Mouse (Mus musculus) embryo, embryonic 10.5 days (tissue): ENCODE results near the gene Pde1c.

Experiments used
- DNase-seq: peaks from one replicate; pipeline ENCODE4 v3.0.0-alpha.2; 2015; ENCODE audit warnings: low spot score

Pde1c gene

DNA sequence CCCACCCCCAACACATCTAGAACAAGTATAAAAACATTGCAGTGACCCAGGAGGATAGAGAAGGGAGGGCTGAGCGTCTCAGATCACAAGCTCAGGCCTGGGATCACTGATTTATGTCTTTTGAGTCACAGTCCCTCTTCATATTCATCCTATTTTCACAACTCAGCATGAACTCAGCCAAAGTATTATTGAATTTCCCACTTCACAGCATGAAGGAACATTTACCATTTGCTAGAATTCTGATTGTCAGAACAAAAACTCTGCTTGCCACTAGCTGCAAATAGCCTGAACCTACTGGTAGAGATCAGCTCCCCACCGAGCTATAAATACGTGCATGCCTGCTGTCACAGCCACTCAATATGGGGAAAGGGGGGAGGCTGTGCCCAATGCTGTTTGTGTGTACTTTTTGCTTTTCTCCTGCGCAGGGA, 492.5 kb downstream of the Pde1c start:
- DNase-seq, result peak; percentile 29

DNA sequence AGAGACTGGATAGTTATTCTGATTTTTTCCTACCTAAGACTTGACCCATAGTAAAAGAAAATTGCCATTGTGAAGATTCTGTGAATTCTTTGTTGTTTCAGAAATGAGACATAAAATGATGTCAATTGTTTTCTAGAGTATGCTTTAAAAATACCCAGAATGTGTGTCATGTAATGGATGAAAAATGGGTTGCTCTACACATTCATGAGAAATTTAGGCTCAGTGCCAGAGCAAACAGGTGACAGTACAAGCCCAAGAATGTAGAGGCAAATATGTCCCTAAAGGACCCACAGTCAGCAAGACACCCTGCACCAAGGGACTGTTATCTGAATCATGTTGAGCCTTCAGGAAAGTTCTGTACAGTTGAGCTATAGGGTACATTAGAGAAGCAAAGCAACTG, 500.4 kb downstream of the Pde1c start:
- DNase-seq, result no peak

DNA sequence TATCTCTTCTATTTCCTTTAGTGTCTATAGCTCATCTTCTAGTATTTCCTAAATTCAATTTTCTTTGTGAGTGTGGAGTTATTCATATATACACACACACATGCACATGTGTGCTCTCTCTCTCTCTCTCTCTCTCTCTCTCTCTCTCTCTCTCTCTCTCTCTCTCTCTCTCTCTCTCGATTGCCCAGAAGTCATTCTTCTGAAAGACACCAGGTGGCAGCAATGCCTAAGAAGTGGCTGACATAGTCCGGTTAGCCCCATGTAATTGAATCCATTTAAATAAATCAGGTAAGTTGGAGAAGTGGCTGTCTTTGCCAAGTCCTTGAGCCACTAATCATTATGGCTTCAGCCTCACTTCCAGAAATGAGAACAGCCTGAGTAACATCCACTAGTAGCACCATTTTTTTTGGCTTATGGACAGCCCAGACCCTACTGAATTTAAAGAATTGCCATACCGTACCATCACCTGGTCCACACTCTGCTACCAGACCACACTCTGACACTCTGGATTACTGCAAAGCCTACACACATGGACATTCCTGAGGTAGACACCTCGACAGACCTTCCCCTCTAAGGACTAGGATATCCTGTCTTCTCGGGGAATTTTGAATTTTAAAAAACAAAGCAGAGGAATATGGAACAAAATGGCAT, 502.1 kb downstream of the Pde1c start:
- peak; percentile 71 for DNase-seq

DNA sequence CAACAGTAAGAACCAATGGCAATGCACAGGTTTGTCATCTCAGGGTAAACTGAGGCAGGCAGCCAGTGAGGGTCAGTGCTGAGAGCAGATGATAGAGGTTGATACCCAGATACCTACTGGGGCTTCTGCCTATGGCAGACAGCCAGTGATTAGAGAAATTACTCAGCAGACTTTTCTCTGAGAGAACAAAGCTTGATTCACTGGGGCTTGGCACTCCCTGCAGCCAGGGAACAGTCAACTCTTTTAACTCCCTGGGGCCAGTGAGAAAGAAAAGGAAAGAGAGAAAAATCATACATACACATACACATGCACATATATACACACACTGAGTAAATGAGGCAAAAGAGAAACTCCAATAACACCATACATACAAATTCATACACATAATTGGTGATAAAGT, 505.2 kb downstream of the Pde1c start:
- no peak for DNase-seq

DNA sequence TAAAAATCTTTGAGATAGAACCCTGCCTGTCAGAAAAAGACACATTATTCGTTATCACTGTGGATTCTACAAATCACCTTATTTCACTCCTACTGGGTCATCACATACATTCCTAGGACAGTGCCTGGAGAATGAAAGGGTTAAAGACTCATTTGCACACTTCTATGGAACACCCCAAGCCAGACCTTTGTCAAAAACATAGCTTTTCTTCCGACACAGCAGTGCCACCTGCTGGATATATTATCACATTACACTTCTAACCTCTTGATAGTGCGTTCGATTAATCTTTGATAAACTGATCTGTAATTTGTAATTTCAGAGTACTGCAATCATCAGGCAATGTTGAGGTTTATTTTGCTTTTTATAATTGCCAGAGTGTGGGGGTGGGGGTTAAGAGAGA, 519.8 kb downstream of the Pde1c start:
- DNase-seq, result peak; percentile 83

DNA sequence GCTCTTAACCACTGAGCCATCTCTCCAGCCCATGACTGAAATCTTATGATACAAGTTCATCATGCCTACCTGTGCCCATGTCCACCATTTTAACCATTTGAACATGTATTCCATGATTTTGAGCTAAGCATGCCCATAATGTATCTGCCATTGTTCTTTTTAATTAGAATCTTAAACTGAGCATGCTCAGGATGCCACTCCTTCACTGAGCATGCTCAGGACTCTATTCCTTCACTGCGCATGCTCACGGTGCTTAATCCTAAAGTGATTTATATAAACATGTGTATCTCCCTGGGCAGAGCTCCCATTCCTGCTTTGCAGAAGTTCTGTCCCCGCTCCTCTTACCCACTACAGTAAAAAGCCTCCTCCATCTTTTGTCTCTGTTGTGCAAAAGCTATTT, 520.3 kb downstream of the Pde1c start:
- DNase-seq, result no peak

DNA sequence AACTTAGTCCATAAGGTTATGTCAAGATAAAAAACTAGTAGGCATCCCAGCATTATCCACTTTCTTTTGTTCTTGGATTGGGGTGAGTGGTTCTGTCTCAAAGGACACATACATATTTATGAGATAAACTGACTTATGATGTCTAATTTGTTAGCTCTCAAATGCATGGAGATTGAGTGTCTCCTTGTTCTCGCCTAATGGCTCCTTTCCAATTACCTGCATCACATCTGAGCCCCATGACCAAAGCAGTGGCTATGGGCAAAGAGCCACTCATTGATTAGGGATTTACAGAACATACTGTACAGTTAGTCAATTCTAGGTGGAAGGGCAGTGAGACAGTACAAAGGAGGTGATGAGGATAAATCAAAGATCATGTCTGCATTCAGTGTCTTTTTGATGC, 524.2 kb downstream of the Pde1c start:
- peak; percentile 15 for DNase-seq

DNA sequence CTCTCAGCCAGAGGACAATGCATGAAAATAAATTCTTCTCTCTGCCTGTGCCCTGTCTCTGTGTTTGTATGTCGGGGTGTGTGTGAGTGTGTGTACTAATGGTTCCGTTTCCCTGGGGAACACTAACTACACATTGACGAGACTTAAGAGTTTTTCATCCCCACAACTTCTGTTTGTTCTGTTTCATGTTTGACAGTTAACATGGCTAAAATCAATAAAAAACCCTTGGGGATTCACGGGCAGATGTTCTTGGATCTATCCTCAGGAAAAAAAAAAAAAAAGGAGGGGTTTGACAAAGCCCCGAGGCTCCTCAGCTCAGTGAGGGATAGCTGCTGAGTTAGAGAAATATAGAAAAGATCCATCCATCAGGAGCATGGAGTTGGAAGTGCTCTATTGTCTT, 524.6 kb downstream of the Pde1c start:
- DNase-seq, result peak; percentile 22

DNA sequence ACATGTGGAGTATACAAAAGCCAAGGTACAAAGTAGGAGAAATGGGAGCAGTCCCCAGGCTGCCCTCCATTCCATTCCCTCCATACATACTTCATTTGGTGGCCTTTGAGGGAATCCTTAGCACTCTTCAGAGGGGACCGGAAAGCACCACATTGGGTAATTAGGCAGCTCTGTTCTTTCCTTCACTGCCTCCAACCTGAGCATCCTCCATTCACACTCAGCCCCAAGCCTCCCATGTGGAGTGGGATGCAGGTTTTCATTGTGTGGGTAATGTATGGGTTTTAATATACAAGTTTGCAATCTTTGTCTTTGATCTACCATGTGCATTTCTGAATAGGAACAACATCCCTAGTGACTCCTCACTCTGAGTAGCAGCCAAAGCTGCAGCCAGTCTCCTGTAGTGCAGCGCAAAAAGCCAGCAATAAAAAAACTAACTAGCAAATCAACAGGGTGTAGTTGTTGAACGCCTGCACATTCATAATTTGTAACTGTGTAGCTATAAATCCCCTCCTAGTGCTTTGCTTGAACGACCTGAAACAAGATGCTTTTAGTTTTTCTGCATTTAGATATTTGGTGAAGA, 529.3 kb downstream of the Pde1c start:
- no peak for DNase-seq

DNA sequence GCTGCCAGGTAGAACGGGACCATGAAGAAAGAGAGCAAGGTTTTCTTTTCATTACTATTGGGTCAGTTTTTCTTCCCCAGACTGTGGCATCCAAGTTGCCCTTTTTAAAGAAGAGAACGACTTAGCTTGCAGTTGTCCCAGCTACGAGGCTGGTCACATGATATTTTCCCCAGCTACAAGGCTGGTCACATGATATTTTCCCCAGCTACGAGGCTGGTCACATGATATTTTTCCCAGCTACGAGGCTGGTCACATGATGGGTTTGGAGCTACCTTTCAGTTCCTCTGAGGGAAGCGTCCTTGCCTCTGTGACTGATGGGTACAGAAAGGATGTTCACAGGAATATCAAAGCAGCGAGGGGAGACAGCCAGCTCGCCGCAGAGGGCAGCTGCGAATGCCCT, 533.8 kb downstream of the Pde1c start:
- DNase-seq, result no peak

DNA sequence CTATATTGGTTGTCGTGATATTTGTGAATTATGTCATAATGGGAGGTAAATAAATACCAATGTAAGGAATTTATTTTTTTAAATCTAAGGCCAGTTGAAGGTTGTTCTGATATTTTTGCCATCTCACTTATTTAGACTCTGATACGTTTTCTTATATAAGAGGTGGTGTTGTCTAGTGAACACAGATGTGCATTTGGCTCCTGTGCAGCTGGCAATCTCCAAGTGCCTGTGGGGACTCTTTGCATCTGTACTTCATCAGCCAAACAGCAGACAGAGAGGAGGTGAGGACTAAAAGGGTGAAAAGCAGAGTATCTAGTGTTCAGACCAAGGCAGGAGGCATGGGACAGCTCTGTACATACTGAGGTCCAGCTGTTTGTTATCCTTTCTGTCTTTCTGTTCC, 536.7 kb downstream of the Pde1c start:
- no peak for DNase-seq

DNA sequence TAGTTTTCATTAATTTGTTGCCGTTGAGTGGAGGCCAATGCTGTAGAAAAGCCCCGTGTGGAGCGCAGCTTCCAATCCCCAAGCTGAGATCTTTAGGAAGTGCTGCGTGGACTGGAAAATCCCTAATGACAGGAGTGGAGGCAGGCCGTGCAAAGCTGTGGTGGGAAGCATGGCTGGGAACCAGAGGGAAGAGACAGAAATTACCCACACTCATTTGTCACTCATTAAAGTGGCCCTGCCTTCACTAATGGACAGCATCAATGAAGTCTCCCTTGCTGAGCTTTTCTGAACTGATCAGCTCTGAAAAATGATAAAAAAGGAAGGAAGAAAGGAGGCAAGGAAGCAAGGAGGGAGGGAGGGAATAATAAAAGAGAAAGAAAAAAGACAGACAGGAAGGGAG, 538.9 kb downstream of the Pde1c start:
- no peak for DNase-seq

DNA sequence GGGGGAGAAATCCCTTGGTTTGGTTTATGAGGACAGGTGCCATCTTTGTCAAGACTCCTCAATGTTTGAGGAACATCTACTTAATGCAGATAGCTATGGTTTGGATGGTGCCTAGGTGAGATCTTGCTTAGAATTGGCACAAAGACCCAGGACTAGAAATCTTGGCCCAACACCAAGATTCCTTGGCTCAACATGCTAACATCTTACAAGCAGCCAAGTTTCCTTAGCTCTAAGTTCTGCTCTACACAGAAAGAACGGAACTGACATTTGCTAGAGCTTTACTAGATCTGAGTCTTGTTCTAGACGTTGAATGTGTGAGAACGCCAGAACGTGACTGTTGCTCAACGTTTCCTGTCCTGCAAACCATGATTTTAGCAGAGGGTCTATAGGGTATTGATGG, 540.9 kb downstream of the Pde1c start:
- no peak for DNase-seq

DNA sequence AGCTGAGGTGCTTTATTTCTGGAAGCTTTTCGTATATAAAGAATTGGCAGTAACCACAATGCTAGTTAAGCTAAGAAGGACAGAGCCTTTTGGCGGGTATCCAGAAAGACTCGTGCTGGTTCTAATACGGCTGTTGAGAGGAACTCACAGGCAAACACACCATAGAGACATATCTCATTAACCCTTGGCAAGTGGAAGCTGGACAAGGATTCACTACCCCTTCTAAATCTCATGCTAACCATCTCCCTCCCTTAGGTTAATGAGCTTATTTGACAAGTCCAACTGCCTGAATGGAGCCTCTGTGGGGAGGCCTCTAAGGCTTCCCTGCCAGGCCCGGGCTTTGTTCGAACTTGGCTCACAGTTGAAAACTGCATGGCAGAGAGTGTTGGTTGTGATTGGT, 541.6 kb downstream of the Pde1c start:
- DNase-seq, result no peak

DNA sequence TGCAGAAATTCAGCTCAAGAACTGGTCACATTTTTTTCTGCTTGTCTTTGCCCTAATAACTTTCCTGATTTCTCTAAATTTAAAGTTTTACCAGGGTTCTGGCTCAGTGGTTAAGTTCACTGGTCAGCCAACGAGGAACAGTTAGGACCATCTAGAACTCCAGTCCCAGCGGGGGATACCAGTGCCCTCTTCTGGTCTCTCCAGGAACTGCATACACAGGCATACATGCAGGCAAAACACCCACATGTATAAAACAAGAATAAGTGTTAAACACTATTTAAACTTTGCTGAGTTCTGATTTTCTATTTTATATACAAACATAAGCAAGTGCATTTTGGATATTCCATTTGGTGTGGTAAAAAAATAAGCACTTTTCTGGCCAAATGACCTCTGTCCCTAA, 543.4 kb downstream of the Pde1c start:
- DNase-seq, result peak; percentile 32
